Mouse (Mus musculus) left cerebral cortex, postnatal 14 days (tissue): ENCODE results near the gene Sfrp5. TPM values are rescaled to one million over a fixed set of nuclear protein-coding genes. Genes with fewer than 3 reads are reported as not detected.

Source experiments
- DNase-seq, 2 experiments: peaks; one replicate each; pipeline ENCODE4 v3.0.0; 2021 to 2022; ENCODE audit warnings: low spot score in 2 of 2, mixed read lengths in 1 of 2
- intact Hi-C: fragments of 180-260 bp; cut with DNase I; formaldehyde crosslinking; loops from one replicate; pipeline ENCODE4 v1.15.1; 2025
- total RNA-seq, 2 experiments: library from RNA; stranded (reverse); gene quantifications; 2 replicates each; pipeline ENCODE4 v1.2.3; 2021

Gene Sfrp5
- total RNA-seq, 2 experiments from 2014 or later = 0.31 to 0.80 TPM

DNA sequence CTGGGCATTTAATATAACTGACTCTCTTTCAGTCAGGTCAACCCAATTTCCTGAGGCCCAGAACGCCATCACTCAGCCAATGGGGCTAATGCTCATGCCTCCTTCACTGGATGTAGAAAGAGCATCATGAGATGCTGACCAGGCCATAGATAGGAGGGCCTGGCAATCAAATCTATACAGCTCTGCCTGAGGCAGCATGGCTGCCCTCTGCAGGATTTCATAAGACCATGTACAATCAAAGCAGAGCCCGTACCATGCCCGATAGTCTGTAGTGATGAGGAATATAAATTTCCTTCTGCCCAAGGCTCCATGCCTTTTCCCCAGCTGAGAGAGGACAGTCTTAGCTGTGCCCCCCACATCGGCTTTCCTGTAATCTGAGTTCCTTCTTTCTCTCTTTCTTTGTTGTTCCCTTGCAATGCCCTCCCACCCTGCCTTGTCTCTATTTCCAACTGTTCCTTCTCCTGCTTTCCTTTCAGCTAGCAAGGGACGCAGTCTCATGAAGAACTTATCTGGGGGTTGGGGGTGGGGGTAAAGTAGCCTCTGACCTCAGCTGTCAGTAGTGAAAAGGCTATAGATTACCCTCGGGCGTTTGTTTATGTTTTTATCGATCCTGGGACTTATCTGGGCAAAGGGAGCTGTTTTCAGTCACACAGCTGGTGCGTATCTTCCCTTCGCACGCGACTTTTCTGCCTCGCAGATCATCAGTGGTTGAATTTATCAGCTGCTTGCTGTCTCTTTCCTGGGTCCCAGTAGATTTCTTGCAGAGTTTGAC is 43.6 kb downstream of the Sfrp5 start:
- intact Hi-C loops = no loop called here
- no peak for DNase-seq

DNA sequence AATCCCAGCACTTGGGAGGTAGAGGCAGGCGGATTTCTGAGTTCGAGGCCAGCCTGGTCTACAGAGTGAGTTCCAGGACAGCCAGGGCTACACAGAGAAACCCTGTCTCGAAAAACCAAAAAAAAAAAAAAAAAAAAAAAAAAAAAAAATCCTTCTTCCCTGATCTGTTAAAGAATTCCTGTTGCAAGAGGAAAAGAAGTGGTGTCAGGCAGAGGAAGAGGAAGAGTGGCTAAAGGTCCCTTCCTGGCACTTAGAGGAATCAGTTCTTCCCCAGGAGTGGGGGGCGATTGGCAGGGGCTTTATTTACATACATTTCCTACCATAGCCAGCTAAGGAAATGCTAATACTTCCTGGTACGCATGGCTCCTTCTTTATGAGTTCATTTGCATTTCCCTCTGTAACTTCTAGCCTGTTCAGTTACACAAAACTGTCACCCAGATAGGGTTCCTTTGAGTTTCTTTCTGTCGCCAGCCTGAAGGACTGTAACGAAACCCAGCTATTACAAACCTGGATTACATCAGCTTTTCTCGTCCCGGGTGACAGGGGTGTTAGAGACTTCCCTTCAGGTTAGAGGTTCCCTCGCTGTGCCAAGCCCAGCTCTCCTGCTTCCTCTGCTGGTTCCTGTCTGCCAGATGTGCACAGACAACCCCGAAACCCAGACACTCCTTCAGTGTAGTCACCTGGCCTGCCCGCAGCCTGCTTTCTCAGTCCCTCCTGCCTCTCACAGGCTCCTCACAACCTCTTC is 44.4 kb downstream of the Sfrp5 start:
- intact Hi-C loops = no loop called here

DNA sequence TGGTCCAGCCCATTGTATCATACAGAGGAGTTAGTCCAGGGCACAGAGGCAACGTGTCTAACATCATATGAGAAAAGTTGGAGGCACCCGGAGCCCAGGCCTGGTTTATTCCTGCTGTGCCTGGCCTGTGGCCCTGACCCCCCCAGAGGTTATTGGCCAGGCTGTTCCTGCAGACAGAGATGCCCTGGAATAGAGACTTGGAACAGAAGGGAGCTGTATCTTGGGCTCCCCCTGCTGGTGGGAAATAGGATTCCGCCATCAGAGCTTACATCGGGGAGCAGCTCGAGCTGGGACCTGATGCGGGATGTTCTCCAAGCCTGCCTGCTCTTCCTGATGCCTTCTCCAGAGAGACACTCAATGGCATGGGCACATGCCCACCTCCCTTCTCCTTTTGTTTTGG is 50.1 kb downstream of the Sfrp5 start:
- intact Hi-C loops = loop anchor here (5.0 kb wide), 1 partner anchor 115 kb away; the partner anchor contains the start of gene Ankrd2
- DNase-seq = peak; percentile 85 to 93

More for the DNA sequence above, 44.4 kb downstream of the Sfrp5 start:
- DNase-seq = no peak

DNA sequence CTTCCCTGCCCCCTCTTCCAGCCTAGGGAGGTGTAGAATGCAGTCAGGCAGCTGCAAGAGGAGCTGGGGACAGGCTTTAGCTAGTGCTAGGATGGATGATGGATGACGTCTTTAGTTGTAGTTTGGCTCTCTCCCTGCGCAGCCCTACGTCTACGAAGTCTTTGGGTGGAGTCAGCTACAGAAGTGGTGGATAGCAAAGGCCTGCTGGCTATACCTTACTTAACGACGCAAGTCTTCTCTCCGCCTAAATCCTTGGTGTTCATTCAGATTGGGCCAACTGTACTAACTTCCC is 53.5 kb downstream of the Sfrp5 start:
- no peak for DNase-seq
- intact Hi-C loops = no loop called here

Other genes starting within 250 kb of the Sfrp5 start
- 10 to 100 TPM; 26.7 to 35.6 TPM for gene Mms19, start 221.1 kb downstream of the Sfrp5 start, total RNA-seq
- gene Ubtd1, start 220.5 kb downstream of the Sfrp5 start, total RNA-seq = 10 to 100 TPM; 11.2 to 12.8 TPM
- under 1 TPM in 1 of 2 experiments, not detected in 1; 0.32 TPM for gene Ankrd2, start 166.3 kb downstream of the Sfrp5 start, total RNA-seq
- 1 to 10 TPM; 4.2 to 5.6 TPM for gene Hoga1, start 156.6 kb downstream of the Sfrp5 start, total RNA-seq
- under 1 TPM; 0.57 to 0.68 TPM for gene 4933411K16Rik, start 150.0 kb downstream of the Sfrp5 start, total RNA-seq
- gene Morn4, start 115.9 kb downstream of the Sfrp5 start, total RNA-seq = 10 to 100 TPM; 65.3 to 66.9 TPM
- 10 to 100 TPM; 52.3 to 54.5 TPM for gene Pi4k2a, start 111.8 kb downstream of the Sfrp5 start, total RNA-seq
- 10 to 100 TPM; 28.8 to 29.0 TPM for gene Avpi1, start 73.2 kb downstream of the Sfrp5 start, total RNA-seq
- 10 to 100 TPM; 10.3 to 11.1 TPM for gene Marveld1, start 54.9 kb downstream of the Sfrp5 start, total RNA-seq
- 10 to 100 TPM; 93.8 to 94.6 TPM for gene Zfyve27, start 38.3 kb downstream of the Sfrp5 start, total RNA-seq
- gene Golga7b, start 45.3 kb upstream of the Sfrp5 start, total RNA-seq = 100 to 1,000 TPM; 131 to 146 TPM
- 10 to 100 TPM; 77.3 to 88.9 TPM for gene Crtac1, start 229.5 kb upstream of the Sfrp5 start, total RNA-seq